Mouse (Mus musculus) midbrain, embryonic 15.5 days (tissue): ENCODE measurements at regions not wholly inside any gene's neighbourhood (a gene's known extent, or its start where the extent isn't known, plus 50 kb on each side); places are given as distances from the start of the nearest gene placed in this dataset.

ENCODE experiments used
- ATAC-seq: fragments of 200-750 bp; cut with Nextera tagmentation; replicated peaks from 2 replicates; pipeline ENCODE4 v1.8.0; 2017; ENCODE audit warnings: moderate TSS enrichment
- H3K27ac ChIP-seq: fragments of 300-500 bp; sonication (generic); 2 replicates; pipeline ENCODE4 v1.5.1; 2015; ENCODE audit warnings: mild to moderate bottlenecking, inconsistent platforms
- H3K27me3 ChIP-seq: fragments of 300-500 bp; sonication (generic); replicated peaks from 2 replicates; pipeline ENCODE4 v1.6.1; 2015; ENCODE audit warnings: inconsistent platforms
- H3K36me3 ChIP-seq: fragments of 300-500 bp; sonication (generic); replicated peaks from 2 replicates; pipeline ENCODE4 v1.6.1; 2015; ENCODE audit warnings: inconsistent platforms
- H3K4me1 ChIP-seq: fragments of 300-500 bp; sonication (generic); 2 replicates; pipeline ENCODE4 v1.6.1; 2015; ENCODE audit warnings: inconsistent platforms
- H3K4me2 ChIP-seq: fragments of 300-500 bp; sonication (generic); 2 replicates; pipeline ENCODE4 v1.6.1; 2015; ENCODE audit warnings: inconsistent platforms, mild to moderate bottlenecking, moderate library complexity
- H3K4me3 ChIP-seq: fragments of 300-500 bp; sonication (generic); 2 replicates; pipeline ENCODE4 v1.5.1; 2015; ENCODE audit warnings: mild to moderate bottlenecking, inconsistent platforms
- H3K9ac ChIP-seq: fragments of 300-500 bp; sonication (generic); 2 replicates; pipeline ENCODE4 v1.6.1; 2015; ENCODE audit warnings: mild to moderate bottlenecking, inconsistent platforms
- H3K9me3 ChIP-seq: fragments of 300-500 bp; sonication (generic); 2 replicates; pipeline ENCODE4 v1.6.1; 2016; ENCODE audit warnings: inconsistent platforms
- WGBS: fragments of 180-500 bp; shearing (Covaris S2); methylation state at CpG from one replicate; pipeline ENCODE4 v1.1.7; 2015; ENCODE audit warnings: mixed read lengths; 5-methylcytosine and 5-hydroxymethylcytosine counted together

- Histone ChIP-seq H3K4me3 (no peak overlapping the region), H3K4me2 (no peak overlapping the region), H3K36me3 (no peaks in the 10 kb centered on the region), H3K4me1 (peaks cover 18% of the 10 kb centered on the region), H3K9me3 (no peaks in the 10 kb centered on the region), H3K9ac (no peak overlapping the region), H3K27ac (0 out of 2 replicates have a peak overlapping the region, but pooled peaks have one; percentile 38), H3K27me3 (no peaks in the 10 kb centered on the region)
- peak; percentile 90 for ATAC-seq
- WGBS = 30% methylated on average over 15 of the region's 15 CpGs
These were observed 170.2 kb downstream of the Pou4f1 start for GRCm38 (mm10) chr14:104297316-104298311.

GRCm38 (mm10) chr14:104293814-104294213 is 174.0 kb downstream of the Pou4f1 start:
- H3K9me3 ChIP-seq = no peaks in the 10 kb centered on the region
- H3K9ac ChIP-seq = no peak overlapping the region
- no peaks in the 10 kb centered on the region for H3K36me3 ChIP-seq
- ATAC-seq = no peak
- WGBS = 20% methylated on average over 4 of the region's 4 CpGs
- no peak overlapping the region for H3K27ac ChIP-seq
- H3K4me2 ChIP-seq = no peak overlapping the region
- no peak overlapping the region for H3K4me3 ChIP-seq
- H3K27me3 ChIP-seq = no peaks in the 10 kb centered on the region
- H3K4me1 ChIP-seq = peaks cover 17% of the 10 kb centered on the region

GRCm38 (mm10) chr14:104293147-104293546 is 174.7 kb downstream of the Pou4f1 start:
- no peak overlapping the region for H3K4me3 ChIP-seq
- H3K9ac ChIP-seq = no peak overlapping the region
- peaks cover 10% of the 10 kb centered on the region for H3K4me1 ChIP-seq
- no peaks in the 10 kb centered on the region for H3K27me3 ChIP-seq
- no peak overlapping the region for H3K27ac ChIP-seq
- H3K36me3 ChIP-seq = no peaks in the 10 kb centered on the region
- WGBS = 93% methylated on average over 2 of the region's 2 CpGs
- H3K4me2 ChIP-seq = no peak overlapping the region
- ATAC-seq = no peak
- H3K9me3 ChIP-seq = no peaks in the 10 kb centered on the region

GRCm38 (mm10) chr14:104280353-104280752 is 187.4 kb downstream of the Pou4f1 start:
- H3K4me1 ChIP-seq = peaks cover 4% of the 10 kb centered on the region
- no peak overlapping the region for H3K27ac ChIP-seq
- ATAC-seq = peak; percentile 88
- no peak overlapping the region for H3K4me2 ChIP-seq
- H3K9ac ChIP-seq = no peak overlapping the region
- H3K36me3 ChIP-seq = no peaks in the 10 kb centered on the region
- H3K9me3 ChIP-seq = no peaks in the 10 kb centered on the region
- 51% methylated on average over 6 of the region's 6 CpGs for WGBS
- H3K4me3 ChIP-seq = no peak overlapping the region
- H3K27me3 ChIP-seq = no peaks in the 10 kb centered on the region

GRCm38 (mm10) chr14:104279890-104280289 is 187.9 kb downstream of the Pou4f1 start:
- Histone ChIP-seq H3K27ac (0 out of 2 replicates have a peak overlapping the region, but pooled peaks have one; percentile 16), H3K9ac (no peak overlapping the region), H3K9me3 (no peaks in the 10 kb centered on the region), H3K4me3 (no peak overlapping the region), H3K4me1 (peaks cover 4% of the 10 kb centered on the region), H3K36me3 (no peaks in the 10 kb centered on the region), H3K27me3 (no peaks in the 10 kb centered on the region), H3K4me2 (no peak overlapping the region)
- WGBS = 49% methylated on average over 5 of the region's 5 CpGs
- peak; percentile 58; the same call in 1 of the 2 replicates for ATAC-seq

GRCm38 (mm10) chr14:104274752-104275151 is 193.0 kb downstream of the Pou4f1 start:
- Histone ChIP-seq H3K27ac (no peak overlapping the region), H3K4me3 (no peak overlapping the region), H3K9ac (no peak overlapping the region), H3K36me3 (no peaks in the 10 kb centered on the region), H3K27me3 (no peaks in the 10 kb centered on the region), H3K4me2 (no peak overlapping the region), H3K4me1 (peaks cover under 1% of the 10 kb centered on the region; the same call in 1 of the 2 replicates), H3K9me3 (no peaks in the 10 kb centered on the region)
- ATAC-seq = no peak
- WGBS = 86% methylated on average over 4 of the region's 4 CpGs

GRCm38 (mm10) chr14:104264919-104265764 is 202.7 kb downstream of the Pou4f1 start:
- 48% methylated on average over 6 of the region's 6 CpGs for WGBS
- no peak overlapping the region for H3K27ac ChIP-seq
- H3K9ac ChIP-seq = no peak overlapping the region
- no peaks in the 10 kb centered on the region for H3K27me3 ChIP-seq
- H3K4me1 ChIP-seq = no peaks in the 10 kb centered on the region
- no peak overlapping the region for H3K4me3 ChIP-seq
- H3K9me3 ChIP-seq = no peaks in the 10 kb centered on the region
- H3K36me3 ChIP-seq = no peaks in the 10 kb centered on the region
- no peak overlapping the region for H3K4me2 ChIP-seq
- ATAC-seq = peak; percentile 71

GRCm38 (mm10) chr14:104216965-104217364 is 250.8 kb downstream of the Pou4f1 start:
- no peaks in the 10 kb centered on the region for H3K4me1 ChIP-seq

GRCm38 (mm10) chr14:104210719-104211118 is 257.1 kb downstream of the Pou4f1 start:
- no peaks in the 10 kb centered on the region for H3K36me3 ChIP-seq
- H3K27me3 ChIP-seq = no peaks in the 10 kb centered on the region
- H3K9ac ChIP-seq = no peak overlapping the region
- ATAC-seq = no peak
- no peak overlapping the region for H3K4me3 ChIP-seq
- 60% methylated on average over 3 of the region's 3 CpGs for WGBS
- H3K27ac ChIP-seq = no peak overlapping the region
- no peaks in the 10 kb centered on the region for H3K9me3 ChIP-seq
- no peaks in the 10 kb centered on the region for H3K4me1 ChIP-seq
- no peak overlapping the region for H3K4me2 ChIP-seq

More at GRCm38 (mm10) chr14:104216965-104217364, 250.8 kb downstream of the Pou4f1 start:
- no peak overlapping the region for H3K9ac ChIP-seq
- H3K27me3 ChIP-seq = no peaks in the 10 kb centered on the region
- no peak for ATAC-seq
- no peaks in the 10 kb centered on the region for H3K9me3 ChIP-seq
- 86% methylated on average over 5 of the region's 5 CpGs for WGBS
- H3K4me3 ChIP-seq = no peak overlapping the region
- H3K4me2 ChIP-seq = no peak overlapping the region
- no peak overlapping the region for H3K27ac ChIP-seq
- H3K36me3 ChIP-seq = no peaks in the 10 kb centered on the region

- H3K9me3 ChIP-seq = no peaks in the 10 kb centered on the region
- H3K4me1 ChIP-seq = no peaks in the 10 kb centered on the region
- ATAC-seq = no peak
- H3K4me2 ChIP-seq = no peak overlapping the region
- no peaks in the 10 kb centered on the region for H3K27me3 ChIP-seq
- no peak overlapping the region for H3K9ac ChIP-seq
- H3K27ac ChIP-seq = no peak overlapping the region
- no peak overlapping the region for H3K4me3 ChIP-seq
- 78% methylated on average over 4 of the region's 4 CpGs for WGBS
- no peaks in the 10 kb centered on the region for H3K36me3 ChIP-seq
These were observed 258.9 kb downstream of the Pou4f1 start for GRCm38 (mm10) chr14:104208855-104209254.

GRCm38 (mm10) chr14:104208040-104208816 is 259.6 kb downstream of the Pou4f1 start:
- no peaks in the 10 kb centered on the region for H3K4me1 ChIP-seq
- ATAC-seq = no peak

More at GRCm38 (mm10) chr14:104208040-104208816, 259.6 kb downstream of the Pou4f1 start:
- 64% methylated on average over 7 of the region's 7 CpGs for WGBS
- Histone ChIP-seq H3K27ac (no peak overlapping the region), H3K4me2 (no peak overlapping the region), H3K9ac (no peak overlapping the region), H3K27me3 (no peaks in the 10 kb centered on the region), H3K36me3 (no peaks in the 10 kb centered on the region), H3K9me3 (no peaks in the 10 kb centered on the region), H3K4me3 (no peak overlapping the region)
